Mouse (Mus musculus): ENCODE results near the gene Slc43a1.

DNA sequence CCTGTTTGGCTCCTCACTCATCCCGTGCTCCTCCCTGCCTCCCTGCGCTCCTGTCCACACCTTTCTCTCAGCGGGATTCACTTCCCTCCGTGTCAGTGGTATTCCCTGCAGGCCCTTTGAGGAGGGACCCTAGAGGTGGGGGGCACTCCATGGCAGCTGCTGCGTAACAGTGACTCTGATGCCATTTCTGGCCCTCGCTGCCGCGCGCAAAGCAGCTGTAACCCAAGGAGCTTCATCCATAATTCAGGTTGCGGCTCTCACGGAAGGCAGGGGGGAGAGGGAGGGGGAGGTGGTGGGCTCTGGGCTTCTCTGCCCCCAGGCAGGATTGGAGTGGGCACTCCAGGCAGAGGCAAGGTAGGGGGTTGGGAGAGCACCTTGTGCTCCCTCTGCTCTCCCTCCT, 44.9 kb downstream of the Slc43a1 start:
- TF ChIP-seq CHD2 (IDR thresholded peaks at IDR 0.05; ENCODE audit: low read depth, low read length) = no peak
- TF ChIP-seq ZC3H11A (IDR thresholded peaks at IDR 0.05; ENCODE audit: borderline replicate concordance, low read depth, low read length) = no peak

Data from ES-E14 (cell line).